Mouse (Mus musculus): ENCODE measurements around the gene Rbm47. TPM values are rescaled to one million over a fixed set of nuclear protein-coding genes. Genes with fewer than 3 reads are reported as not detected.

Gene Rbm47
- total RNA-seq, 2 experiments from 2014 or later = 0.71 to 3.8 TPM

- no peak for DNase-seq (ENCODE audit: low spot score in 2 of 2)
Measured at GRCm38 (mm10) chr5:65968004-65968403, 204.9 kb downstream of the Rbm47 start.

- DNase-seq (ENCODE audit: low spot score in 2 of 2) = no peak
Measured at GRCm38 (mm10) chr5:65967091-65967490, 205.8 kb downstream of the Rbm47 start.

Small RNA genes within 50 kb of the gene (microRNA-seq; reads per million reads assigned to microRNA genes)
- gene Gm25952 = 0 reads per million in 2 experiments

Other genes with a start within 250 kb of the Rbm47 start
- not detected for gene Chrna9, start 238.2 kb downstream of the Rbm47 start, total RNA-seq (2021)
- not detected for gene 9130230L23Rik, start 168.8 kb downstream of the Rbm47 start, total RNA-seq (2021)
- 1 to 10 TPM; 6.0 to 7.9 TPM for gene Nsun7, start 86.8 kb upstream of the Rbm47 start, total RNA-seq (2021)